Mouse (Mus musculus) central nervous system, embryonic 18 days (tissue): ENCODE measurements around the gene Diaph3. TPM values are rescaled to one million over a fixed set of nuclear protein-coding genes. Genes with fewer than 3 reads are reported as not detected.

ENCODE experiments used
- polyA plus RNA-seq: library from polyadenylated mRNA; depleted of rRNA; stranded (reverse); fragments of >200 nt; gene quantifications from 2 replicates; pipeline ENCODE4 v1.2.3, GENCODE M21; 2012; rRNA removed

Gene Diaph3
- polyA plus RNA-seq, result 1.9 and 2.7 TPM in 2 replicates

GRCm38 (mm10) chr14:87140963-87141486, at the start of gene Diaph3:
TSS of gene Diaph3 (minus strand) at chr14:87141235.

